Mouse (Mus musculus) liver, embryonic 14.5 days (tissue): Measurements from ENCODE around the gene Fryl.

Experiments
- CTCF ChIP-seq: IDR thresholded peaks from 2 replicates; pipeline ENCODE4 v1.5.1; 2016; ENCODE audit warnings: antibody characterized with exemption, low read depth, control low read depth
- EP300 ChIP-seq: IDR thresholded peaks from 2 replicates; pipeline ENCODE4 v1.6.1; 2016; ENCODE audit warnings: antibody characterized with exemption, low read depth

DNA sequence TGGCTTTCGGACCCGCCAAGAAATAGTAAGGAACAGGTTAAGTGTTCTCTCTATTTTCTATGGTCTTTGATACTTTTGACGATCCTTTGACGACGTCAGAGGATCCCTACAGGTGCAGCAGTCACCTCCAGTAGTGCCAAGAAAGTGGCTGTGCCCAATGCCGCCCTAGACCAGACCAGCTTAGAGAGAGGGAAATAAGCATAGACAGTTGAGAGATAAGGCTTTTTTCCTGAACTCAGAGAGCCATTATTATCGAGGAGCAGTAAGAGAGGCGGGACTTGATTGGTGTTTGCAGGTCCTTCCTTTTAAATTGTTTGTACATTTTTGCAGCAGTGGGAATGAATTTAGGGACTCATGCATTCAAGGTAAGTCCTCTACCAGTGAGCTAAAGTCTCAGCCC, 1.3 kb upstream of the Fryl start:
- TF ChIP-seq CTCF (no peak), EP300 (no peak)
